Mouse (Mus musculus) bone marrow, adult 2 months (tissue): ENCODE data around the gene Eif3i.

Experiments
- CTCF ChIP-seq: fragments of 200-500 bp; IDR thresholded peaks from 2 replicates; pipeline ENCODE4 v1.5.1; 2011; ENCODE audit warnings: low read length, control low read depth; ENCODE audit not compliant: control insufficient read depth, insufficient read depth
- POLR2A ChIP-seq: fragments of 200-500 bp; IDR thresholded peaks from 2 replicates; pipeline ENCODE4 v1.6.1; 2011; ENCODE audit warnings: low read depth, mild to moderate bottlenecking, control low read depth, low read length, borderline replicate concordance; ENCODE audit not compliant: control insufficient read depth

- TF ChIP-seq CTCF, result no peak
- no peak for TF ChIP-seq POLR2A
Observed at GRCm38 (mm10) chr4:129641756-129642155, 41.3 kb upstream of the Eif3i start.
